Mouse (Mus musculus) layer of hippocampus, adult 2 months (tissue): ENCODE results near the gene Cr1l. TPM values are rescaled to one million over a fixed set of nuclear protein-coding genes. Genes with fewer than 3 reads are reported as not detected.

Experiments used
- DNase-seq, 2 experiments: peaks; one replicate each; pipeline ENCODE4 v3.0.0; 2022; ENCODE audit warnings: low spot score in 2 of 2
- H3K27ac ChIP-seq: fragments of 200-600 bp; 2 replicates; pipeline ENCODE4 v1.8.1; 2022
- H3K4me3 ChIP-seq: fragments of 200-600 bp; 2 replicates; pipeline ENCODE4 v1.8.1; 2022; ENCODE audit warnings: mild to moderate bottlenecking
- CTCF ChIP-seq: fragments of 200-600 bp; conservative IDR thresholded peaks from 2 replicates; pipeline ENCODE4 v1.8.1; 2022; ENCODE audit warnings: antibody characterized with exemption, mild to moderate bottlenecking, moderate library complexity
- long read RNA-seq, 2 experiments: library from polyadenylated mRNA; stranded (forward); transcript quantifications; one replicate each; pipeline ENCODE4 v2.0.0; 2021; ENCODE audit warnings: borderline mapping rate in 2 of 2
- total RNA-seq, 2 experiments: library from RNA; stranded (reverse); gene quantifications; 2 replicates each; pipeline ENCODE4 v1.2.3; 2021

Cr1l gene
- 10 to 100 TPM; 37.3 to 38.2 TPM for total RNA-seq
- long read RNA-seq, experiment 1, partial matches to known transcripts, result 0 of 15 reads
- long read RNA-seq, experiment 1, other reads (novel, unspliced or antisense), result 10 of 15 reads
- long read RNA-seq, experiment 2, transcript Cr1l-201 (10 exons, 1,651 nt), result major isoform, 6 of 14 reads
- long read RNA-seq, experiment 2, partial matches to known transcripts, result 1 of 14 reads
- long read RNA-seq, experiment 2, other reads (novel, unspliced or antisense), result 4 of 14 reads

- peak; percentile 78 for TF ChIP-seq CTCF
- peak; percentile 85 to 92 for DNase-seq
- Histone ChIP-seq H3K4me3 (peak within 1 kb of the TSS; percentile 72), H3K27ac (peak within 1 kb of the TSS; percentile 99)
Observed at GRCm38 (mm10) chr1:195130953-195131674, at the start of gene Cr1l. Cr1l (minus strand) TSS chr1:195131586.

DNA sequence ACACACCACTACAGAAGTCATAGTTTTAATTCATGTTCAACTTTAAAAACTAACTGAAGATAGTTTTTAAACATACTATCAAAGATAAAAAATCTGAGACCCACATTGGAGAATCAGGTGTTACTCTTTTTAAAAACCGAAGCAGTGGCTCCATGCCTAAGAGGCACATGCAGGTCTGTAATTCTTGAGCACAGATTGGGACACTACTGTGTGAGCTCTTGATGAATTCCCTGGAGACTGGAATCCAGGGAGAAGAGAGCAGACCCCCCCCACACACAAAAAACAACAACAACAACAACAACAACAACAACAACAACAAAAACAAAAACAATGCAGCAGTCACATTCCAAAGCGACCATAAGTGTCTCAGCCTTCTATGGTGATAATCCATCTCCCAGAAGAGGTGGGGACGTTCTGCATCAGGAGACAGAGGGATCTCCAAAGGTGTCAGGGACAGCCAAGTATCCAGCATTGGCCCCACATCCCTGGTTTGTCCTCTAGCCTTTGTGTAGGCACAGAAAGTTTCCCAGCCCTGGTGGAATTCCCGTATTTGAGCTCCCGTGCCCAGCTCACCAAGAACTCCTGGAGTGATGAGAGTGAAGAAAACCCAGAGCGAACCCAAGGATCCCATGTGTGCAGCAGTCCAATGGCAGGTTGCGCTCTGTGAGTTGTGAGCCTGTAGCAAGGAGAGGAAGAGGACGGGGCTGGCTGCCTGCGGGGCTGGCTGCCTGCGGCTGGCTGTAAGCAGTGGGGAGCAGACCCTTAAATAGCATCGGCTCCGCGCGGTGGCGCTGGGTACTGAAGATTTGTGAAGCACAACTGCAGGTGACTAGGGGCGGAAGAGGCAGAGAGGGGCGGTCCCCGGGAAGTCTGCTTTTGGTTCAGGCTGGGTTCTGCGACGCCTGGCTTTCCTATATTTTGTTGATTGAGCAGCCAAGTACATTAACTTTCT lies 44.9 kb upstream of the Cr1l start, which contains the start of gene Cr2:
TSS of gene Cr2 (minus strand) at position 737 of the 952 bp plus-strand sequence.
- peak within 1 kb of the TSS; percentile 17 for H3K4me3 ChIP-seq

GRCm38 (mm10) chr1:195164996-195165755 lies 33.8 kb upstream of the Cr1l start:
- no peak for TF ChIP-seq CTCF
- DNase-seq, result no peak
- H3K4me3 ChIP-seq, result no peak overlapping the region
- H3K27ac ChIP-seq, result no peak overlapping the region

More for the DNA sequence above, 44.9 kb upstream of the Cr1l start, which contains the start of gene Cr2:
- peak; percentile 39 to 47 for DNase-seq
- H3K27ac ChIP-seq, result no peak within 1 kb of the TSS
- peak; percentile 67 for TF ChIP-seq CTCF

DNA sequence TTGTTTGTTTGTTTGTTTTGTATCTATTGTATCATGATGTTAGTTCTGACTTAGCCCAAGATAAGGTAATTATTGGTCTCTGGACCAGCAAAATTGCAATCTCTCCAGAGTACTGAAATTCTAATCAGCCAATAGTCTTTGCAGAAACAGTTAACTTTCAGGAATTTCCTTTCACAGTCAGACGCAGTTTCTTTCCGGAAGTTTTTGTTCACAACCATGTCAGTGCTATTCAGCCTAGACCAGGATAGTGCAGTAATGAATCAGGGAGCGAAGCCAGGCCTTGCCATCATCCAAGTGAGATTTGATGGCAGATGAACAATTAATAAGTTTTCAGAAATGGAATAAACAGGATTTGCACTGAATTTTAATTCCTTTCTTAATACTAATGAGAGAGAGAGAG lies 684 bp upstream of the Cr1l start:
- DNase-seq, result no peak
- no peak for TF ChIP-seq CTCF
- H3K4me3 ChIP-seq, result peak overlapping the region; percentile 72
- peak overlapping the region; percentile 99 for H3K27ac ChIP-seq

DNA sequence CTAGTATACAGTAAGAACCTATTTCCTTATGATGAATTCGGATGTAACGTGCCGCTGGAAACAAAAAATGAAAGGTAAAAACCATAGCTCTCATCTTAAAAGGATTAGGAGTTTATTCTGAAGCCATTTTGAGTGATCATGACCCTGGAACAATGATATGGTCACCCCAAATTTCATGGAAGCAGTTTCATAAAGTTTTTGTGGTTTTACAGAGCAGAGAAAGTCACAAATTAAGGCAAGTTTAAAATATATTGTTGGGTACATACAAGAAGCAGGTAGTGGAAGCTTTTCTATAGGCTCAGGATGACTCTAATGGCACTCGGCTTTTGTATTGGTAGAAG lies 259 bp upstream of the Cr1l start:
- H3K27ac ChIP-seq, result peak overlapping the region; percentile 99
- no peak for TF ChIP-seq CTCF
- H3K4me3 ChIP-seq, result peak overlapping the region; percentile 72
- no peak for DNase-seq

GRCm38 (mm10) chr1:195130479-195130878 lies 907 bp downstream of the Cr1l start:
- peak overlapping the region; percentile 72 for H3K4me3 ChIP-seq
- H3K27ac ChIP-seq, result peak overlapping the region; percentile 99
- TF ChIP-seq CTCF, result no peak
- no peak for DNase-seq

DNA sequence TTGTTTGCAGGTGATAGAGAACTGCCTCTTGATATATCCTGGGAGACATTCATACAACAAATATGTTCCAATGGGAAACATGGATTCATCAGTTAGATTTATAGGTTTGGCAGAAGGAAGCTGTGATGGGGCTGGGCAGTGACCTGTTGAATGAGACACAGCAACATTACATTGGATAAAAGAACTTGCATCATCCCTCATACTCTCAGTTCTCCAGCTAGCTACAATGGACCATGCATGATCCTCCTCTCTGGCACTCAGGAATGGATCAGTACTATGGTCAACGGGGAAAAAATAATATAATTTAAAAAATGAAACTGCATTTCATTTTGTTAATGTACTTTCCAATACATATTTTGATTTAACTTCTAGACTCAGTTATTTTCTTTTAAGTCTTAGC lies 1.5 kb downstream of the Cr1l start:
- no peak for DNase-seq
- peak overlapping the region; percentile 72 for H3K4me3 ChIP-seq
- no peak overlapping the region for H3K27ac ChIP-seq
- TF ChIP-seq CTCF, result no peak

DNA sequence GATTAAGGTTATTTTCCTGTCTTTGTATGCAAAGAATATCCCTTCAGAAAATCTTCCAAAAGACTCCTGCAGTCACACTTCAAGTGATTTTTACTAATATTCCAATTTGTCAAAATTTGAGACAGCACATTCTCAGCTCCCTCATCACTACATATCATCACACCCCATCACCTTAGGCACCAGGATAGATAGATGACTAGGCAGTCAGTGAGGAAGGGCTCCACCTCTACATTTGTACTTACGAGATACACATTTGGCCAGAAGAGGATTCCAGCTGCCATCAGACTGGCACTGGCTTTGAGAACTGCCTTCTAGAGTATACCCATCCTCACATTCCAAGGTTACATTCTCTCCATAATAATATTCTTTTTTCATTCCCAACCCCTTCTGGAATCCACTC lies 17.0 kb downstream of the Cr1l start:
- DNase-seq, result no peak
- H3K4me3 ChIP-seq, result no peak overlapping the region
- H3K27ac ChIP-seq, result no peak overlapping the region
- TF ChIP-seq CTCF, result no peak

GRCm38 (mm10) chr1:195113621-195114020 lies 17.8 kb downstream of the Cr1l start:
- TF ChIP-seq CTCF, result peak; percentile 22
- Histone ChIP-seq H3K4me3 (no peak overlapping the region), H3K27ac (no peak overlapping the region)
- DNase-seq, result no peak

DNA sequence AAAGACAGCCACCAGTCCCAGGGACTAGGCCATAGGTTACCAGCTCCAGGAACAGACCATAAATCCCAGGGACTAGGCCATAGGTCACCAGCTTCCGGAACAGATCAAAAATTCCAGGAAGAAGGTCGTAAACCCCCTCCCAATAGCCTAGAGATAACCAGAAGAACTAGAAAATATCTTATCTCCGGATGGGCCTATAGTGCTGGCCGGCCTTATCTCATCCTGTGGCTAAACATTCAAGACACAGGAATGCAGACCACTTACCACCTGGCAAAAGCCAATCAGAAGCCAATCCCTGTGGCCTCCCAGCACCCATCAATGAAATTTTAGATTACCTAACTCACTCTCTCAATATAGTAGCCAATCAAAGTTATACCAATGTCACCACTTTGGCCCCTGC lies 30.7 kb downstream of the Cr1l start:
- TF ChIP-seq CTCF, result no peak
- H3K27ac ChIP-seq, result no peak overlapping the region

GRCm38 (mm10) chr1:195098004-195098403 lies 33.4 kb downstream of the Cr1l start:
- H3K27ac ChIP-seq, result no peak overlapping the region
- H3K4me3 ChIP-seq, result no peak overlapping the region
- DNase-seq, result no peak
- no peak for TF ChIP-seq CTCF

More for the DNA sequence above, 30.7 kb downstream of the Cr1l start:
- no peak for DNase-seq
- no peak overlapping the region for H3K4me3 ChIP-seq

DNA sequence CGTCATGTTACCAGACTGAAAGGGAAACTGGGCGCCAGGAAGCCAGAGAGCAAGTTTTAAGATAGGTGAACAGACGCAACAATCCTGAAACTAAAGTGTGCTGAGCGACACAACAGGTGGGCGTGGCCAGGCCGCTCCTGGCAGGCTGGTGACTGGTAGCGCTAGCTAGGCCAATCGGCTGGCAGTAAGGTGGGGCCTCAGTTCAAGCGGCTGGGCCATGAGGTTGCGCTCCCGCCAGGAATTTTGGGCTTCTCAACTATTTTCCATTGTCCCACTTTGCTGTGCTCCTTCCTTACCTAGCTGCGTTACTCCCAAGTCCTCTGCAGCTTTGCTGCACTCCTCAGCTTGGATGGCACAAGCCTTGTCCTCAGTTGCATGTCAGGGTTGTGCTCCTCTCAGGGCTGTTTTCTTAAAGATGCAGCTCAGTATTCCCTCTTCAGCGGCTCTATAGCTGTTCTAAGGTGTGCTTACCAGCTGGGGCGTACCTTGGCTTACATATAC lies 39.1 kb downstream of the Cr1l start, which contains the start of gene Cd46:
TSS of gene Cd46 (minus strand) at position 30 of the 501 bp plus-strand sequence.
- DNase-seq, result no peak
- TF ChIP-seq CTCF, result no peak
- no peak within 1 kb of the TSS; the same call in 1 of the 2 replicates for H3K27ac ChIP-seq
- peak within 1 kb of the TSS; percentile 46 for H3K4me3 ChIP-seq
